Mouse (Mus musculus): ENCODE data around the gene Man2b2. TPM values are rescaled to one million over a fixed set of nuclear protein-coding genes. Genes with fewer than 3 reads are reported as not detected.

The Man2b2 gene
- total RNA-seq, 2 experiments from 2014 or later, result 60.2 to 62.4 TPM

GRCm38 (mm10) chr5:36775317-36775716 lies 55.1 kb downstream of the Man2b2 start:
- no peak for DNase-seq (ENCODE audit: low spot score in 2 of 2)

GRCm38 (mm10) chr5:36772586-36772985 lies 57.9 kb downstream of the Man2b2 start:
- no peak for DNase-seq (ENCODE audit: low spot score in 2 of 2)

- DNase-seq (ENCODE audit: low spot score in 2 of 2), result no peak
Observed at GRCm38 (mm10) chr5:36769603-36770002, 60.9 kb downstream of the Man2b2 start.

GRCm38 (mm10) chr5:36766958-36767703 lies 63.3 kb downstream of the Man2b2 start:
- DNase-seq (ENCODE audit: low spot score in 2 of 2), result no peak

GRCm38 (mm10) chr5:36759848-36760247 lies 70.6 kb downstream of the Man2b2 start:
- no peak for DNase-seq (ENCODE audit: low spot score in 2 of 2)

GRCm38 (mm10) chr5:36757033-36757432 lies 73.4 kb downstream of the Man2b2 start:
- no peak for DNase-seq (ENCODE audit: low spot score in 2 of 2)

Other genes starting within 250 kb of the Man2b2 start
- gene Tbc1d14, start 237.4 kb downstream of the Man2b2 start, total RNA-seq (2021), result 10 to 100 TPM; 50.3 to 65.3 TPM
- gene D5Ertd579e, start 134.6 kb downstream of the Man2b2 start, total RNA-seq (2021), result 10 to 100 TPM; 55.2 to 62.3 TPM
- gene Bloc1s4, start 82.0 kb downstream of the Man2b2 start, total RNA-seq (2021), result 10 to 100 TPM; 25.7 to 27.5 TPM
- gene Mrfap1, start 33.9 kb downstream of the Man2b2 start, total RNA-seq (2021), result 100 to 1,000 TPM; 495 to 515 TPM
- 10 to 100 TPM; 12.8 to 12.9 TPM for gene Ppp2r2c, start 37.9 kb upstream of the Man2b2 start, total RNA-seq (2021)
- gene Wfs1, start 158.6 kb upstream of the Man2b2 start, total RNA-seq (2021), result 10 to 100 TPM; 16.6 to 18.5 TPM